Mouse (Mus musculus) heart, postnatal 0 days (tissue): ENCODE data around the gene Rasl11b.

Experiments used
- CTCF ChIP-seq: IDR thresholded peaks from 2 replicates; pipeline ENCODE4 v1.5.1; 2016; ENCODE audit warnings: antibody characterized with exemption, control low read depth, low read depth
- EP300 ChIP-seq: IDR thresholded peaks from 2 replicates; pipeline ENCODE4 v1.6.1; 2016; ENCODE audit warnings: antibody characterized with exemption, low read depth

GRCm38 (mm10) chr5:74202515-74202914, 7.4 kb downstream of the Rasl11b start:
- TF ChIP-seq CTCF (no peak), EP300 (no peak)
